Mouse (Mus musculus) testis, adult 2 months (tissue): ENCODE measurements around the gene Vmn1r219. TPM values are rescaled to one million over a fixed set of nuclear protein-coding genes. Genes with fewer than 3 reads are reported as not detected.
"Not testable (repeated sequence)": the region's sequence is repeated elsewhere in the genome, so short reads cannot be mapped to it uniquely, and the experiment has no call there.

Experiments used
- H3K27ac ChIP-seq: fragments of 200-500 bp; 2 replicates; pipeline ENCODE4 v1.5.1; 2012; ENCODE audit warnings: low read depth, low read length; ENCODE audit not compliant: control insufficient read depth, insufficient read depth
- H3K27me3 ChIP-seq: fragments of 200-500 bp; 2 replicates; pipeline ENCODE4 v1.6.1; 2012; ENCODE audit warnings: mild to moderate bottlenecking, low read length, moderate library complexity; ENCODE audit not compliant: control insufficient read depth, insufficient read depth
- H3K36me3 ChIP-seq: fragments of 200-500 bp; 2 replicates; pipeline ENCODE4 v1.6.1; 2012; ENCODE audit warnings: mild to moderate bottlenecking, low read length; ENCODE audit not compliant: control insufficient read depth, insufficient read depth
- H3K4me1 ChIP-seq: fragments of 200-500 bp; 2 replicates; pipeline ENCODE4 v1.6.1; 2012; ENCODE audit warnings: low read length; ENCODE audit not compliant: control insufficient read depth, insufficient read depth
- H3K4me3 ChIP-seq: fragments of 200-500 bp; 2 replicates; pipeline ENCODE4 v1.5.1; 2012; ENCODE audit warnings: low read depth, mild to moderate bottlenecking, low read length, moderate library complexity, mixed read lengths; ENCODE audit not compliant: control insufficient read depth
- CTCF ChIP-seq: fragments of 200-500 bp; IDR thresholded peaks from 2 replicates; pipeline ENCODE4 v1.5.1; 2012; ENCODE audit warnings: low read depth, mild to moderate bottlenecking, inconsistent platforms, low read length, moderate library complexity; ENCODE audit not compliant: control insufficient read depth, insufficient read depth, insufficient replicate concordance
- POLR2A ChIP-seq: fragments of 200-500 bp; IDR thresholded peaks from 2 replicates; pipeline ENCODE4 v1.6.1; 2012; ENCODE audit warnings: low read depth, mild to moderate bottlenecking, inconsistent platforms, low read length, moderate library complexity; ENCODE audit not compliant: control insufficient read depth
- polyA plus RNA-seq: library from polyadenylated mRNA; depleted of rRNA; stranded (reverse); fragments of >200 nt; gene quantifications from 2 replicates; pipeline ENCODE4 v1.2.3, GENCODE M21; 2012; rRNA removed

Vmn1r219 gene
- not detected in 2 replicates for polyA plus RNA-seq

- no peak within 1 kb of the TSS for H3K4me3 ChIP-seq
- H3K4me1 ChIP-seq = no peaks in the 10 kb centered on the region
- H3K27ac ChIP-seq = no peak within 1 kb of the TSS
- TF ChIP-seq POLR2A = no peak
- no peak for TF ChIP-seq CTCF
- no peaks in the 10 kb centered on the region for H3K36me3 ChIP-seq
- H3K27me3 ChIP-seq = no peaks in the 10 kb centered on the region
Observed at GRCm38 (mm10) chr13:23159012-23159411, at the start of gene Vmn1r219. Gene Vmn1r219 (plus strand): TSS chr13:23159312.

GRCm38 (mm10) chr13:23118126-23118525 is 41.0 kb upstream of the Vmn1r219 start, which contains the start of gene Vmn1r217:
Gene Vmn1r217 (minus strand): TSS chr13:23118226.
- H3K36me3 ChIP-seq, H3K27me3 ChIP-seq, H3K4me3 ChIP-seq, H3K27ac ChIP-seq, H3K4me1 ChIP-seq: not testable (repeated sequence)

- no peak for TF ChIP-seq POLR2A
- no peaks in the 10 kb centered on the region for H3K27me3 ChIP-seq
- no peaks in the 10 kb centered on the region for H3K36me3 ChIP-seq
- no peak overlapping the region for H3K27ac ChIP-seq
- no peak overlapping the region for H3K4me3 ChIP-seq
- H3K4me1 ChIP-seq = no peaks in the 10 kb centered on the region
Observed at GRCm38 (mm10) chr13:23120611-23121010, 38.5 kb upstream of the Vmn1r219 start.

GRCm38 (mm10) chr13:23133099-23133498 is 26.0 kb upstream of the Vmn1r219 start, which contains the start of gene Vmn1r218:
Gene Vmn1r218 (plus strand): TSS chr13:23133155.
- no peaks in the 10 kb centered on the region for H3K27me3 ChIP-seq
- no peak for TF ChIP-seq CTCF
- no peak for TF ChIP-seq POLR2A
- no peaks in the 10 kb centered on the region for H3K4me1 ChIP-seq
- H3K4me3 ChIP-seq = no peak within 1 kb of the TSS
- no peaks in the 10 kb centered on the region for H3K36me3 ChIP-seq
- H3K27ac ChIP-seq = no peak within 1 kb of the TSS

- H3K4me3 ChIP-seq = no peak overlapping the region
- no peak overlapping the region for H3K27ac ChIP-seq
- TF ChIP-seq POLR2A (no peak), CTCF (no peak)
- no peaks in the 10 kb centered on the region for H3K36me3 ChIP-seq
- H3K4me1 ChIP-seq = no peaks in the 10 kb centered on the region
- H3K27me3 ChIP-seq = no peaks in the 10 kb centered on the region
Observed at GRCm38 (mm10) chr13:23133501-23133900, 25.6 kb upstream of the Vmn1r219 start.

GRCm38 (mm10) chr13:23138880-23139279 is 20.2 kb upstream of the Vmn1r219 start:
- Histone ChIP-seq H3K4me3 (no peak overlapping the region), H3K4me1 (no peaks in the 10 kb centered on the region), H3K27me3 (no peaks in the 10 kb centered on the region), H3K27ac (no peak overlapping the region), H3K36me3 (no peaks in the 10 kb centered on the region)
- no peak for TF ChIP-seq POLR2A
- no peak for TF ChIP-seq CTCF

- H3K36me3 ChIP-seq = no peaks in the 10 kb centered on the region
- TF ChIP-seq POLR2A (no peak), CTCF (no peak)
- no peak overlapping the region for H3K27ac ChIP-seq
- H3K4me3 ChIP-seq = no peak overlapping the region
- no peaks in the 10 kb centered on the region for H3K27me3 ChIP-seq
- H3K4me1 ChIP-seq = no peaks in the 10 kb centered on the region
Observed at GRCm38 (mm10) chr13:23157848-23158247, 1.3 kb upstream of the Vmn1r219 start.

- not testable (repeated sequence) for H3K4me3 ChIP-seq, H3K36me3 ChIP-seq, H3K27me3 ChIP-seq, H3K27ac ChIP-seq, H3K4me1 ChIP-seq
Observed at GRCm38 (mm10) chr13:23166471-23166870, 7.4 kb downstream of the Vmn1r219 start.
